Mouse (Mus musculus): ENCODE results near the gene Itih5. TPM values are rescaled to one million over a fixed set of nuclear protein-coding genes. Genes with fewer than 3 reads are reported as not detected.

Itih5 gene
- polyA plus RNA-seq, 1 experiment from 2014 or later, result 3.2 TPM

DNA sequence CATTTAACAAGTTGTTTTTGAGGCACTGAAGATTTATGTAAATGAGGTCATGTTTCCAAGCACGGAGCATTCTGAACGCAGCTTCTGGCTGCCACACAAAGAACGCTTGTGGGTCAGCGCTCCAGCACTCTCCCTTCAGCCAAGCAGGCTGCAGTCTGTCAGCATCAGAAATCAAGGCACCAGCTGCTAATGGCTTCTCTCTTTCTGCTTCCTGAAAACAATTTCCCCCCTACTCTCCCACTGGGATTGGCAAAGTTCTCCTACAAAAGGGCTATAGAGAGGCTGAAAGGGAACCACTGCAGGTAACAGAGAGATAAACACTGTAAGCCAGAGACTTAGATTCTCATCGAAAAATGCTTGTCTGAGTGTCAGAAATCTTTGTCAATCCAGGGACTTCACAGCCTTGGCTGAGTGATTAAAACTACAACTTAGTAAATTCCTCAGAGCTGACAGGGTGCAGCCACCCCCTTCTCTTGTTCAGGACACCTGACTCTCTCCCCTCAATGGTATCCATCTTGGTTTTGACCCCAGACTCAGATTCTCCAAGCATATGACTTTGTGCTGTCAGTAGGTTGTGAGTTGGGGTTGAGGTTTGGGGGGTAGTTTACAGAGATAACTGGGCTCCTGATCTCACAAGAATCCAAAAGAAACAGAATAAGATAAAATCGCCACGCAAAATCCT is 63.3 kb downstream of the Itih5 start:
- H3K9me3 ChIP-seq (ENCODE audit: low read length), result no peaks in the 10 kb centered on the region
- no peak for TF ChIP-seq CTCF (IDR thresholded peaks at IDR 0.05; ENCODE audit: low read depth)
- TF ChIP-seq EP300 (IDR thresholded peaks at IDR 0.05; ENCODE audit: low read depth), result no peak
- no peaks in the 10 kb centered on the region for H3K4me1 ChIP-seq (ENCODE audit: insufficient read depth)
- 67% methylated on average over 7 of the region's 7 CpGs for WGBS (ENCODE audit: insufficient replicate concordance)
- no peak overlapping the region for H3K4me2 ChIP-seq (ENCODE audit: low read depth, low read length)
- H3K4me3 ChIP-seq (ENCODE audit: low read depth, low read length), result no peak overlapping the region
- no peak for ATAC-seq
- H3K27ac ChIP-seq (ENCODE audit: low read depth), result no peak overlapping the region
- no peaks in the 10 kb centered on the region for H3K36me3 ChIP-seq (replicated peaks; ENCODE audit: insufficient read depth, low read length)
- no peak overlapping the region for H3K9ac ChIP-seq (replicated peaks)
- H3K27me3 ChIP-seq (ENCODE audit: insufficient read depth, low read length), result no peaks in the 10 kb centered on the region
- no peak for DNase-seq

DNA sequence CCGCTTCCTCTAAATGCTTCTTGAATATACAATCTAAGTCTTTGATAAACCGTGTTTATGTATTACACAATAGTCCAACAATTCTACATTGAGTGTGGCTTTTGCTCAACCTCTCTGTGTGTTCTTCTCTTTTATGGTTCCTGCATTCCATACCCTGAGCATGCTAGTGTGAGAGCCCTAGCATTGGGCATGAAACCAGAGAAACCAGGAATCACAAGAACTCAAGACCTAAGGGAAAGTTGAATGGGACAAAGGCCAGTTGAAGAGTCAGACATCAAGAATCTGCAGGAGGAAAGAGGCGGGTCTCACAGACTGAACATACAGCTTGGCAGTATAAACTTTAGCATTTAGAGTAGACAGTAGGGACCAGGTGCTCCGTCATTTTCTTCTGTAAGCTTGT is 68.5 kb downstream of the Itih5 start:
- Histone ChIP-seq H3K9ac (replicated peaks) (no peak overlapping the region), H3K27ac (ENCODE audit: low read depth) (no peak overlapping the region), H3K27me3 (ENCODE audit: insufficient read depth, low read length) (no peaks in the 10 kb centered on the region), H3K4me1 (ENCODE audit: insufficient read depth) (no peaks in the 10 kb centered on the region), H3K4me3 (ENCODE audit: low read depth, low read length) (no peak overlapping the region), H3K4me2 (ENCODE audit: low read depth, low read length) (no peak overlapping the region), H3K36me3 (replicated peaks; ENCODE audit: insufficient read depth, low read length) (no peaks in the 10 kb centered on the region), H3K9me3 (ENCODE audit: low read length) (no peaks in the 10 kb centered on the region)
- TF ChIP-seq CTCF (IDR thresholded peaks at IDR 0.05; ENCODE audit: low read depth) (no peak), EP300 (IDR thresholded peaks at IDR 0.05; ENCODE audit: low read depth) (no peak)
- no peak for DNase-seq
- WGBS (ENCODE audit: insufficient replicate concordance), result 60% methylated on average over 4 of the region's 4 CpGs
- no peak for ATAC-seq

DNA sequence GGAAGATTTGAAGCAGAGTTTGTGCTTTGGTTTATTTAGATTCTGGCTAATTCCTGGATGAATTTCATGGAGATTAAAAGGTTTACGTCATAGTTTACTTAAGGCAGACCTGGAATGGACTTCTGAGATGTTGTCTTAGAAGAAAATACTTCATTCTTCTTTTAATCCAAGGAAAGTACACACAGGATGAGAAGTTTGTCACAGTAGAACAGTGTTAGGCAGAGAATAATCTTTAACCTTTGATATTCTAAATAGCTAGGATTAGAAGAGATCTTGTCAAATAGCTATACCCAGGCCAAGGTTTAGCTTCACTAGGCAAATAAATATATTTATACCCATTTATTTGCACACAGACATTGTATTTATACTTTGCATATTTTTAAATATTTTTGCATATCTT is 73.5 kb downstream of the Itih5 start:
- no peaks in the 10 kb centered on the region for H3K9me3 ChIP-seq (ENCODE audit: low read length)
- ATAC-seq (no peak), DNase-seq (no peak)
- no peak overlapping the region for H3K4me3 ChIP-seq (ENCODE audit: low read depth, low read length)
- no peaks in the 10 kb centered on the region for H3K36me3 ChIP-seq (replicated peaks; ENCODE audit: insufficient read depth, low read length)
- no peaks in the 10 kb centered on the region for H3K4me1 ChIP-seq (ENCODE audit: insufficient read depth)
- no peak overlapping the region for H3K9ac ChIP-seq (replicated peaks)
- H3K27me3 ChIP-seq (ENCODE audit: insufficient read depth, low read length), result no peaks in the 10 kb centered on the region
- no peak overlapping the region for H3K4me2 ChIP-seq (ENCODE audit: low read depth, low read length)
- 82% methylated on average over 1 of the region's 1 CpGs for WGBS (ENCODE audit: insufficient replicate concordance)
- TF ChIP-seq EP300 (IDR thresholded peaks at IDR 0.05; ENCODE audit: low read depth), result no peak
- no peak for TF ChIP-seq CTCF (IDR thresholded peaks at IDR 0.05; ENCODE audit: low read depth)
- no peak overlapping the region for H3K27ac ChIP-seq (ENCODE audit: low read depth)

DNA sequence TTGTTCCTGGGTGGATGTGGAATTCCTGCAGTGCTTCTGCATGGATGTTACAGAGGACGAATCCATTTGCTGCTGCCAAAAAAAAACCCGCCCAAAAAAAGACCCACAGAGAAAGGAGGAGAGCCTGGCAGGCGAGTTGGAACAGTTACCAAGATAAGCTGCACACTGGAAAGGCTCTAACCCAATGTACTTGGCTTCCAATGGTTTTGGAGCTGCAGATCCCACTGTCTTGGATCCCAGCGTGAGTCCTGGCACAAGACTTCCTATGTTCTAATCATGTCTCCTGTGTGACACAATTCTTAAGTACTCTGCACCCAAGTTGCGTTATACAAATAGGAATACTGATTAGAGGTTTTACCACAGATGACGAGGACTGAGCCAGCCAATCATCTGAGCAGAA is 78.6 kb downstream of the Itih5 start:
- no peaks in the 10 kb centered on the region for H3K36me3 ChIP-seq (replicated peaks; ENCODE audit: insufficient read depth, low read length)
- no peak overlapping the region for H3K27ac ChIP-seq (ENCODE audit: low read depth)
- H3K4me1 ChIP-seq (ENCODE audit: insufficient read depth), result no peaks in the 10 kb centered on the region
- DNase-seq (no peak), ATAC-seq (no peak)
- H3K9me3 ChIP-seq (ENCODE audit: low read length), result no peaks in the 10 kb centered on the region
- WGBS (ENCODE audit: insufficient replicate concordance), result 63% methylated on average over 6 of the region's 6 CpGs
- no peak overlapping the region for H3K4me2 ChIP-seq (ENCODE audit: low read depth, low read length)
- no peak for TF ChIP-seq CTCF (IDR thresholded peaks at IDR 0.05; ENCODE audit: low read depth)
- TF ChIP-seq EP300 (IDR thresholded peaks at IDR 0.05; ENCODE audit: low read depth), result no peak
- H3K9ac ChIP-seq (replicated peaks), result no peak overlapping the region
- no peaks in the 10 kb centered on the region for H3K27me3 ChIP-seq (ENCODE audit: insufficient read depth, low read length)
- no peak overlapping the region for H3K4me3 ChIP-seq (ENCODE audit: low read depth, low read length)

DNA sequence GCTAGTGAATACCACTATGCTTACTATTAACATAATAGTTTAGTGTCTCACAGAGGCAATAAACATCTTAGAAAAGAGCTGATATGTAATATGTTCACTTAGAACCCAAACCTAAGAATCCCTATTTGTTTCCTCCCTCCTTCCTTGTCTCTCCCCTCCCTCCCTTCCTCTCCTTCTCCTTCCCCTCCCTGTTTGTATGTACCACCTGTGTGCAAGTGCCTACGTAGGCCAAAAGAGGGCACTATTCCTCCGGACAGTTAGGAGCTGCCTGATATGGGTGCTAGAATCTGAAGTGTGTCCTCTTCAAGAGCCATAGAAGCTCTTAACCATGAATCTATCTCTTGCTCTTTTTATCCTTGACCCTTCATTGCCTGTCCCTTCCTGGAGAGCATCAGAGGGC is 83.2 kb downstream of the Itih5 start:
- WGBS (ENCODE audit: insufficient replicate concordance), result 78% methylated on average over 2 of the region's 2 CpGs
- DNase-seq, result no peak

DNA sequence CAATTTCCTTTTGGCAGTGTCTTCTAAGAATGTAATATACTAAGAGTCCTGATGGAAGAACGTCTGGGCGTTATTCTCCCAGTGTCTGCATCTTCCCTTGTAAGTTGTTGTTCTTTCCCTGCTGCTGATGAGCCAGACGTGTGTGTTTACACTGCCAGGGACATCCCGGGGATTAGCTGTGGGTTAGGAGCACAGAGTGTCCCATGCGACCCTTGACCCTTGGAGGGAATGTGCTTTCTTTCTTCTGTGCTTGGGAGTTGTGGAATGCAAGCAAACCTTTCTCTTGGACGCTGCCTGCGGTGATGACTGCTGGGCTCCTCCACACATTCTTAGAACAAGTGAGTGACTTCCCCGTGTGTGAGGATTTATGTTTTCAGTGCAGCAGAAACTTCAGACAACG is 89.6 kb downstream of the Itih5 start:
- peak; percentile 24 for DNase-seq
- no peak for TF ChIP-seq EP300 (IDR thresholded peaks at IDR 0.05; ENCODE audit: low read depth)
- no peak for TF ChIP-seq CTCF (IDR thresholded peaks at IDR 0.05; ENCODE audit: low read depth)
- Histone ChIP-seq H3K4me3 (ENCODE audit: low read depth, low read length) (no peak overlapping the region), H3K27ac (ENCODE audit: low read depth) (peak overlapping the region; percentile 44), H3K36me3 (replicated peaks; ENCODE audit: insufficient read depth, low read length) (no peaks in the 10 kb centered on the region), H3K9ac (replicated peaks) (no peak overlapping the region), H3K9me3 (ENCODE audit: low read length) (no peaks in the 10 kb centered on the region), H3K4me2 (ENCODE audit: low read depth, low read length) (0 out of 2 replicates have a peak overlapping the region, but pooled peaks have one; percentile 23), H3K27me3 (ENCODE audit: insufficient read depth, low read length) (no peaks in the 10 kb centered on the region), H3K4me1 (ENCODE audit: insufficient read depth) (peaks cover 3% of the 10 kb centered on the region; the same call in 1 of the 2 replicates)
- 42% methylated on average over 9 of the region's 9 CpGs for WGBS (ENCODE audit: insufficient replicate concordance)
- peak; percentile 56; the same call in 1 of the 2 replicates for ATAC-seq

More for the DNA sequence above, 83.2 kb downstream of the Itih5 start:
- Histone ChIP-seq H3K4me3 (ENCODE audit: low read depth, low read length) (no peak overlapping the region), H3K4me1 (ENCODE audit: insufficient read depth) (no peaks in the 10 kb centered on the region), H3K4me2 (ENCODE audit: low read depth, low read length) (no peak overlapping the region), H3K27ac (ENCODE audit: low read depth) (no peak overlapping the region), H3K9me3 (ENCODE audit: low read length) (no peaks in the 10 kb centered on the region), H3K36me3 (replicated peaks; ENCODE audit: insufficient read depth, low read length) (no peaks in the 10 kb centered on the region), H3K27me3 (ENCODE audit: insufficient read depth, low read length) (no peaks in the 10 kb centered on the region), H3K9ac (replicated peaks) (no peak overlapping the region)
- no peak for ATAC-seq
- no peak for TF ChIP-seq CTCF (IDR thresholded peaks at IDR 0.05; ENCODE audit: low read depth)
- no peak for TF ChIP-seq EP300 (IDR thresholded peaks at IDR 0.05; ENCODE audit: low read depth)

Data from liver, postnatal 0 days (tissue).